Mouse (Mus musculus) adrenal gland, postnatal 4 days (tissue): ENCODE data around the gene Pde11a. TPM values are rescaled to one million over a fixed set of nuclear protein-coding genes. Genes with fewer than 3 reads are reported as not detected.

Experiments used
- DNase-seq, 2 experiments: peaks; one replicate each; pipeline ENCODE4 v3.0.0; 2021 to 2022; ENCODE audit warnings: low spot score in 2 of 2, mixed read lengths in 2 of 2
- total RNA-seq, 2 experiments: library from RNA; stranded (reverse); gene quantifications; 2 replicates each; pipeline ENCODE4 v1.2.3; 2021

Gene Pde11a
- total RNA-seq, 2 experiments from 2014 or later, result 0.76 to 1.3 TPM

DNA sequence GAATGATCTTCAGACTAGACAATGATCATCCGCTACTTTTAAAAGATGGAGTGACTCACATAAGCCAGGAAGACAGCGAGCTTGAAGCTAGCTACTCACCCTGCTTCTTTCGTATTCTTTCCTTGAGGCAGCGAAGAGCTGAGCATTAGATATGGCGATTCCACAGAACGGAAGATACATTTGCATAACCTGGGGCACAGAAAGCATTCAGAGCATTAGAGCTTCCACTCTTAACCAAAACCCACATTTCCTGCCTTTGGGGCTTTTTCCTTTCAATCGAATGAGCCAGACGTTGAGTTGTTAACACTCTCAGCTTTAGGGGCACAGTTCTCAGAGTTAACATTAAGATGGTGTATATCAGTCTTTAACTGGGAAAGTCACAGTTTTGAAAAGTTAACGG, 123.4 kb downstream of the Pde11a start:
- DNase-seq, result no peak

DNA sequence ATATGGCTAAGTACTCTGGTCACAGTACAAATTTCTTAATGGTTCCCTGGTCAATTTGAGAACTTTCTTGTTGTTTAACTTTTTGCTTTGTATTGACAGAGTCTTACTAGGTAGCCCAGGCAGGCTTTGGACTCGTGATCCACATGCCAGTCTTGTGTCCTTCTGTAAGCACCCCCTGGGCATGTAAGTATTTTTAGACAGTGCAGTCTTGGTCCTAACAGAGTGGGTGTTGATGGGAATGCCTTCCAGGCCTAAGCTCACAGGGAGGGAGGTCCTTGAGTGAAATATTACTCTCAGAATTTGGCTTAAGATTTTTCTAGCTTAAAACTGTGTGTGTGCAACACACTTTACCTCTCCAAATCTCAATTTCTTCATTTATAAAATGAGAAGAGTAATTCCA, 153.4 kb downstream of the Pde11a start:
- DNase-seq, result no peak

DNA sequence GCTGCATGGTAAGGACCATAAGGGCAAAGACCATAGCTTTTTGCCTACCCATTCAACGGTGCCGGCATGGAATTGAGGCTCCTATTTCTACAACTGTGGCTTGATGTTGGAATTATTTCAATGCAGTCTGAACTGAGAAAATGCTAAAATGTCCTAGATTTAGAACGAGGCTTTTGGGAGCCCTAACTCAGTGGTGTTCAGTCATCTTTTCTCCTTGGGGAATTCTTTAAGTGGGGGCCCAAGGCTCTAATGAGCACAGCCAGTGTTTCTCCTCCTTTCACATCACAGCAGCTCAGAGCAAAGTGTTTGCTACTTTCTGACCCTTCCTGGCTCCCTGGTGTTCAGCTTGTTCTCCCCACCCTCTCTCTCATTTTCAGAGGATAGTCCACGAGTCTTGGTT, 175.8 kb downstream of the Pde11a start:
- no peak for DNase-seq

DNA sequence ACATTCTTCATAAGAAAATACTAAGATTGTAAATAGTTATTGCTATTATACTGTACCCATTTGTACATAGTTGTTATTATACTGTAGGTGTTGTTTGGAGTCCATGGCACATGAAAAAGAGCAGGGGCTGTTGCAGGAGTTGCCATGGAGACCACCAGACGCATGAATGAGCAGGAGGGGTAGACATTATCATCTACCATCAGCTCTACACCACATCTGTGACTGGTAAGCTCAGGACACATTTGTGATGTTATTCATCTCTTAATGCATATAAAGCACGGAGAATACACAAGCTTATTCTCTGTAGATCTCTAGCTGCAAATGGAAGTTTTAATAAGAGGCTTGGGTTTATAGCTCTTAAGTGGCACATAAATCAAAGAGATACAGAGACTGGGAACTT, 179.6 kb downstream of the Pde11a start:
- DNase-seq, result no peak

DNA sequence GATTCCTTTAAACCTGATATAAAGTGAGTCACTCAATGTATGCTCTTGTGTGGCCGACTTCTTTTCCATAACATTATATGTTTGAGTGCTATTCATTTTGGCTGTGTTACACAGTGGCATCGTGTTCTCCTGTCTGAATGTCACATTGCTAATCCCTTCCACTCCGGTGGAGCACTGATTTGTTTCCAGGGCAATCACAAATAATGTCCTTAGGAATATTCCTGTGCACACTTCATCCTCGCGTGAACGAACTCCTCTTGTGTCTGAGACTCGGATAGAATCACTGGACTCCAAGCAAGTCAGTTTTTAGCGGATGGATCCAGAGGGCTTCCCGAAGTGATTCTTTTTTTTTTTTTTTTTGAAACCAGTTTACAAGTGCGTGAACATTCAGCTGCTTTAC, 197.4 kb downstream of the Pde11a start:
- no peak for DNase-seq

DNA sequence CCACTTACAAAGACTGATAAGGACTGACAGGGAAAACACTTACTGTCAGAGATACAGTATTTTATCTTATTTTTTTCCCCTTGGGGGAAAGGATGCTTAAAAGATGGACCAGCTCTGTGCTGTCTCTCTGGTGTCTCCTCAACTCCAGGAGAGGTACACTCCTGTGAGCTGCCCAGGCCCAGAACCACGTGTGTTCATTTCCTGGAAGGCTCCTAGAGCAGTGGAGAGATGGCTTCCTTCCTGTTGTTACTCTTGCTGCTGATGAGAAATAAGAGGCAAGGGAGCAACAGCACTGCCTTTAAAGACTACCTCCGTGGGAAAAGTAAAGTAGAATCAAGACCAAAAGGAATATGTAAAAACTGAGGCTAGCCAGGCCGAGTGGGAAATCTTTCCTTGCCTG, 205.6 kb downstream of the Pde11a start:
- DNase-seq, result no peak

DNA sequence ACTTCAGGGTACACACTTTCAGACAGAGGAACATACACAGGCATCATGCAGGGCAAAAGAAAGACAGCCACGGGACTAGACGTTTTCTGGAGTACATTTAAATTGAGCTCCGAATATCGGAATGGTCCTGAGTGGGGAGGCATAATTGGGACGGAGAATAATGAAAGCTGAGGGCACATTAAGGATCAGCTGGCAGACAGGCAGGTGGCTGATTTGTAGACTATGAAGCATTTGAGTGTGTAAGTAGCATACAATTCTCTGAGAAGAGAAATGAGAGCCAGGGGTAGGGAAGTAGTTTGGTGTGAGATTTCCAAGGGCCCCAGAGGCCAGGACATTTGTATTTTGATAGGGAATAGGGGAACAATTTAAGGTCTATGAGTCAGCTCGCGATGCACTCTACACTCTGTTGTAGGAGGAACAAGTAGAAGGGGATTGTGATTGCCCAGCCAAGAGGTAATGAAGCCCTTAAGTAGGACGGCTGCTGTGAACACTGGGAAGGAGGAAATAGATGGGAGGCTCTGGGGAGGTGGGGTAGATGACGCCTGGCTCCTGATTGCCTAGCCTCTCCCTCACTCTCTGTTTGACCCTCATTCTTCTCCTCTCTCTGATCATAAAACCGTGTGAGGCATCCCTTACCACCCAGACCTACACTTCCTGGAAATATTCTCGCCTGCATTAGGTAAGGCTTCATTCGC, 208.5 kb downstream of the Pde11a start:
- DNase-seq, result no peak

DNA sequence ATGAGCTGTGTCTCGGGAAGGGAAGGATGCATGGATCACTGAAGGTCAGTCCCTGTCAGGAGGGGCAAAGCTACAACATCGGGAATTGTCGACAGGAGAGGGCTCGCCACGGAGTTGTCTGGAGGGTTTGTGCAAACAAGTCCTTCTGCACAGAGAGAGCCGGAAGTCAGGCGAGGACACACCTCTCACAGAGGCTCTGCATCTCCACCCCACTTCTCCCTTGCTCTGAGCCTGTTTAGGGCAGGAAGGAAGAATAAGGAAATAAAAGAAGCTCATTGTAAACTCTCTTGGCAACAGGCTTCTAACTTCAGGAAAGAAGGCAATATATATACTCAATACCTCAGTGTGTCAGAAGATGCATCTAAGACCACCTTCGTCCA, 209.5 kb downstream of the Pde11a start:
- DNase-seq, result no peak

DNA sequence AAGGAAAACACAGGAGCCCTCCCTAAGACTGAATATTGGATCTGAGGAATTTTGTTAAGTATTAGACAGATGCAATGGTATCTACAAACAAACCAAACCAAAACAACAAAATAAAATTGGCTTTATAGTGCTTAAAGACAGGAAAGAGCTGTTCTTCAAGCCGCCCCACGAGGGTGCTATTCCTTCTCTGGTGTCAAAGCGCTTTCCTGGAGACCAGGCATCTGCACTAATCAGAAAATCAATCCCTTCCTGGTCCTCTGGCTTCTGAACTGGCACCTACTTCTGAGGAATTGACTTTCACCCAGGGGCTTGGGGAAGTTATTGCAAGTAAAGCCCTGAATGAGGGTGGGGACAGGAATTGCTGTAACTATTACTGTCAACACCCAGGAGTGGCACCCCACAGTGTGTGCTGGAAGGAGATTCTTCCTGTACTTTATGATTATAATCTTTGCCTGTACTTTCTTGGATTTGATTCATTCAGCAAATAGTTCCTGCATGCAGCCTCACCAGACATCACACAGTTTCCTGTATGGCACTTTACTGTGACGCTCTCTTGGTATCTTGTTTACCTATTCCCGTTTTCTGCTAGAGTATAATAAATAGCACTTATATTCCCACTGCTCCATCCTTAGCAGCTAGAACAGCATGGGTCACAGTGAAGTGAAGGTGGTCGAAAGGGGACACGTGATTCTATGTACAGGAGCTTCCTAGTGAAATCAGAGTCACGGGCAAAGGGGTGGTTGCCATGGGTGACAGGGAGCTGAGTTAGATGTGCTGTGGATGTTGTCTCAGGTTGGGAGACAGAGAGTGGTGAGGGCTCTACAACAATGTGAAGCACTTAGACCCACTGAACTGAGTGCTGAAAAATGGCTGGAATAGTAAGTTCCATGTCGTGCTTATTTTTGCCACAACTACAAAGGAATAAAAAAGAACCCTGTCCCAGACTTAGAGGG, 210.2 kb downstream of the Pde11a start:
- DNase-seq, result no peak

DNA sequence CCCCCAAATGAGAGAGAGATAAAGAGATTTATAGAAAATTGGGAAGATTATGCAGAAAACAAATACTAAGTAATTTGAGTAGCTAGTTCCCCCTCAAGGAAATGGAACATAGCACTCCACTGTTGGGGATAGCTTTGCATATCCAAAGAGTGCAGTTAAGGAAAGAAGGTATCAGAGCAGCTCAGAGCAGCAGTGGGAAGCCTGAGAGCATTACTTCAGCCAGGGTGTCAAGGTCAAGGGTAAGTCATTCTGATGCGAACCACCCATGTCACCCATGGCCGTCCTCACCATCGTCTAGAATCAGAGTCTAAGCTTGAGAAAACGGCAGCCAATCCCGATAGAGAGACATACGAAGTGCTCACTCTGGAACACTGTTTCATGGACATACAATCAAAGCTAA, 211.9 kb downstream of the Pde11a start:
- no peak for DNase-seq

DNA sequence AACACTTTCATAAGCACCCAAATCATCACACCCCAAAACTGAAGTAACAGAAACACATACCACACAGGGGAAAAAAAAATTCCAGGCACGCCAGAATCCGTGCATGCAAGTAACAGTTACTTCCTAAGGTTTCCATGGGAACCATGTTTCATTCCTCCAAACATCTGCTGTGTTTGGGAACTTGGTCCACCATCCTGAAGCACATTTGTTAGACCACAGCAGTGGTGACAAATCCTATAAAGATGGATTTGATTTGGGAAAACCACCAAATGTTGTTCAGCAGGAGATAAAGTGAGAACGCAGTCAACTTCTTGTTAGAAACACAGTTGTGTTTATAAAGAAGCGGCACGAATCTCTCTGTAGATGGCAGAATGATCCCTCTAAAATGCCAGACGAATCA, 213.8 kb downstream of the Pde11a start:
- no peak for DNase-seq

DNA sequence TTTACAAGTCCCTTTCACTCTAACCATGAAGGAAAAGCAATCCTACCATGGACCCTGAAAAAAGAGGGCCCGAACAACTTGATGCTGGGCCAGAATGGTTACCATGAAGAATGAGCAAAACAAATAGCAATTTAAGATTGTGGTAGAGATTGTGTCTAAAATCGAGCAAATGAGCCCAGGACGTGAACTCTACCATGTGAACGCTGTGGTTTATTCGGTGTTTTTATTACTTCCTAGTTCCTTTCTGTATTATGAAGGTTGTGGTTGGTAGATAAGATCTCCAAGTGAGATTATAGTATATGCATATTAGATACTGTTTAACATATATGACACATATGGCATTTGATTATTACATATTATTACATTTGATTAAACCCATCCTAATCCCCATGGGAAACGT, 216.4 kb downstream of the Pde11a start:
- DNase-seq, result no peak

DNA sequence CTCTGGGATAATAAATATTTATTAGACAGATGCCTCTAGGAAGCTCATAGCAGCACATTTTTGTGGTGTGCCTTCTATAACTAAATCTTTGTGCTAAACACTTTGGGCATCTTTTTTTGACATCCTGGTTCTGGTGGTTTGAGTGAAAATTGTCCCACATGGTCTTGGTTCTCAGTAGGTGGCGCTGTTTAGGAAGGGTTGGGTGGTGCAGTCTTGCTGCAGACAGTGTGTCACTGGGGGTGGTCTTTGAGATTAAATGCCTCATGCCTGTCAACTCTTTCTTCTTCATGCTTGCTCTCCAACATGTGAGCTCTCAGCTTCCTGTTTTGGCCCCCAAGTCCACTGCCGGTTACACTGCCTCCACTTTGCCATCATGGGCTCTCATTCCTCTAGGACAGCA, 218.7 kb downstream of the Pde11a start:
- no peak for DNase-seq

DNA sequence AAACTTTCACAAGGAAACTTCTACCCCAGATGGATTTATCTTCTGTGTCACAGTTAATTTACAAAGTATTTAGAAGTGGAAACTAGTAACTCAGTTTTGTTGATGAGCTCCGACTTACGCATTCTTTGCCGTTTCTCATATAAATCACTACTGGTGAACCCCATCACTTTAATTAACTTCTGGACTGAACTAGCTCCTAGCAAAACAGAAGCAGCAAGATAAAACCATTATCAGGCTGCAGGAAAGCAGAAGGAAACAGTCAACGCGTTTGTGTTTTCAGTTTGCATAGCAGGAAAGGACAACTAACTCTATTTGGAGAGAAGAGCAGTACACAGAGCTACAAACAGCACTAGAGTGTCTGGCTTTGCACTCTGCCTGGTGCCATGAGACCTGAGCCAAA, 220.1 kb downstream of the Pde11a start:
- DNase-seq, result no peak

DNA sequence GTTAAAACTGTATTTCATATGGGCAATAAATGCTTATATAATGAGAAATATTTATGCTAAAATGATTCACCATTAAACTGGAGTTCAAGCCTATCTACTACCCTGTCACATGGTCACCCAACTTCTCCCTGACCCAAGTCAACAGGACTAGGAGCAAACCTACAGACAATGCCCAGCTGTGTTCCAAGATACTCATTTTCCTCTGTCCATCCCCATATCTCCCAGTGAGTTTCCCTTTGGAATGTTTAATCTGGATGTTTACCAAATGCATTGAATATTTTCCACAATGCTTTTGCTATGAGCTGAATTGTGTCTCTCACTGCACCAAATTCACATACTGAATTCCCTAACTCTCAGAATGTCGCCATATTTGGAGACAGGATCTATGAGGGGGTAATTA, 221.4 kb downstream of the Pde11a start:
- DNase-seq, result no peak

DNA sequence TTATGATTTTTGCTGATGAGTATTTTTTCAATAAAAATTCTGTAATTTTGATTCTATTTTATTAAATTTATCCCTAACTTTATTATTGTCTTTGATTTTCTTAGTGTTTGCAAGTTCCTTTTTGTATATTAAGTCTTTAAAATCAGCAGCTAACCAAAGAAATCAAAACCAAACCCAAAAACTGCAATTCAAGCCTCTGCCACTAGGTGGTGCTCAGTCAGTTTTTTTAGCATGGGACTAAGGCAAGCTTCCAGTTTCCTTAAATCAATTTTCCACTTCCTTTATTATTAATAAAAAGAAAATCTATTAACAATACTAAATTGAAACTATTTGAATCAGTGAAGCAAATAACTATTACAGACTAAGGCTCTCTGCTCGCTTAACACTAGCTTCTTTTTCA, 222.9 kb downstream of the Pde11a start:
- DNase-seq, result no peak

DNA sequence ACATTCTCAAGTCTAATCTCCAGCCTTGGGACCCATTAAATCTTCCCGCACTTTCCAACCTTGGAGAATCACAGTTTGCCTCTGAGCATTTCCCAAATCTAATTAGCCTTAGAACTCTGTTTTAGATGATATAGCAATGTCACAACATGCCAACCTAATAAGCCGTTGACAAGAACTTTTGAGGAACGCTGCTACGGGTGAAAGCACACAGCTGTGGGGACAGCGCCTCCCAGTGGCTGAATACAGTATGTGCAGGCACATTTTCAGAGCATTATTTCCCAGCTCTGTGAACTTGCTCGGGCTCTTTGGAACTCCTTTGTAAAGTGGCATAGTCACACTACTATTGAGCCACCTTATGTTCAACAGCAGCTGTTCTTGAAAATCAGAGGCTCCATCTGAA, 223.8 kb downstream of the Pde11a start:
- no peak for DNase-seq

DNA sequence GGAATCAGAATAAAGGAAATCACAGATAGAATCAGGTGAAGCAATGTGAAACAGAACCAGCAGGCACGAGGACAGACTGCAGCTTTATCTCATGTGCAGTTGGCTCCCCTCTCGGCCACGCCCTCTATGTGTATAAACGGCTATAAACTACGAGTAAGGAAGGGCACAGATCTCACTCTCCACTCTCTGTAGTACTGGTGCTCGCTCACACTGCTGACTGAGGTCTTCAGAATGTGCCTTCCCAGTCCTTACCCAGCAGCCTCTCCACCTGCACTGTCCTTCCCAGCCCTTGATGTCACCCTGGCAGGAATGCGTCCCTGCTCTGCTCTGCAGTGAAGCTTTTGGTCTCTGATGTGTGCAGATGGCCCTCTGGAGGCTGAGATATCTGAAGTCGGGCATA, 228.9 kb downstream of the Pde11a start:
- no peak for DNase-seq

DNA sequence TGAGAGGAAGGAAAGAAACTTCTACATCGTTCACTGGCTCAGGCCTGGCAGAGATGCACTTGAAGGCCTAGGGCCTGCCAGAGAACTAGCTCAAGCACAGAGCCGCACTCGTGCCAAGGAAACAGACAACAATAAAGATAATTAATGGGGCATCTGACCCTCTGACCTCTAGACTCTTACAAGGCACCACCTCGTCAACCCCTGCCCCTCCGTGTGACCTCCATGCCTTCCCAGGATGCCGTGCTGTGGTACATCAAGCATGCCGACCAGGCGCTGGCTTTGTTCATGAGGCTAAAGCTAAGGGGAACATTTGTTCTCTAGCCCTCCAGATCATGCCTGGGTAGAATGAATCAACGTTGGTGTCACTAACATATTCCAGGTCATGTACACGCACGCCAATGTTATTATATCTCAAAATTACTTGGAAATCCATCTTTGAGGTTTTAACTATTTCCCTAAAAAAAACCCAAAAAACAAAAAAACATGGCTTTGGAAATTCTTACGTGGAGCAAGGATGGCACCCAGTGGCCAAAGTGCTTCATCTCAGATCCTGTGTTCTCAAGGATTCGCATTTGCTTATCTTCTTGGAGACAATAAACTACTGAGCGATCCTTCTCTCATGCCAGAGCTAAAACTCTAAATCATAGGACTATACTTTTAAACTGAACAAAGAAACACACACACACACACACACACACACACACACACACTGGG, 236.5 kb downstream of the Pde11a start:
- DNase-seq, result no peak

DNA sequence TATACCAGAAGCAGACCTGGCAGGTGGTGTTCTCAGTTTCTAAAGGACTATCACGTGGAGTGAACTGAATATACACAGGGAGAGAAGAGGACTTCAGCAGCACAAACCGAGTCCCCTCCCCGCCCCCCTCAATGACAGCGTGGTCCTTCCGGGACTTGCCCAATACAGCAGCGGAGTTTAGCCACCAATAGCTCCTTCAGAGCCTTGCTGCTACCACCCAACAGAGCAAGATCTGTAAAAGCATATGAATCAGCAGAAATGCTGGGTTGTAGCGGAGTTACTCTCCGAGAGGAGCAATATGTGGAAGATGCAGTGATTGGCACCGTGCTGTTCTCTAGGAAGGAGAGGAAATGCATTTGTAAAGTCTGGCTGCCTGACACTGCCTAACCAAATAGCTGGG, 238.0 kb downstream of the Pde11a start:
- DNase-seq, result no peak

DNA sequence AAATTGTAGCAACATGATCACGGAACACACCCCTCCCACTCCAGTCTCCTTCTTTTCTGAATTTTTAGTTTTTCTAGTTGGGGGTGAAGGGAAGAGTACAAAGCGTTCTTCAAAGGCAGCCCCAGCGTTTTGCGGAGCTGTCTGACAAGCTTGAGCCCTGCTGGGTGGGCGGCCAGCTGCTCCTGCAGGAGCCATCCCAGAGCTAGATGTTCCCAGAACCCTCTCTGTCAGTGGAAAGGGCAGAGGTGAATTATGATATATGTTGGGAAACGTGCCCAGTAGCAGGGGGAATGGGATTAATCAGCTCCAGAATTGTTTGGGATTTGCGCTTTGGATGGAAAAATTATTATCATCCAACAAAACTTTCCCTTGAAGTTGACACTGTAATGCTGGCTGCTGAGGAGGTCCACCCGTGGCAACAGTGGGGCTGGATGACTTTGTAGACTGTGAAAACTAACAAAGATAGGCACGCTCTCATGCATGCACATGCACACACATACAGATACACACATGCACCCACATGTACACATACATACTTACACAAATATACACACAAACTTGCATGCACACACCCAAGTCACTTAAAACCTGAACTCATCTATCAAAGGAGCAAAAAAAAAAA, 238.7 kb downstream of the Pde11a start:
- DNase-seq, result no peak

DNA sequence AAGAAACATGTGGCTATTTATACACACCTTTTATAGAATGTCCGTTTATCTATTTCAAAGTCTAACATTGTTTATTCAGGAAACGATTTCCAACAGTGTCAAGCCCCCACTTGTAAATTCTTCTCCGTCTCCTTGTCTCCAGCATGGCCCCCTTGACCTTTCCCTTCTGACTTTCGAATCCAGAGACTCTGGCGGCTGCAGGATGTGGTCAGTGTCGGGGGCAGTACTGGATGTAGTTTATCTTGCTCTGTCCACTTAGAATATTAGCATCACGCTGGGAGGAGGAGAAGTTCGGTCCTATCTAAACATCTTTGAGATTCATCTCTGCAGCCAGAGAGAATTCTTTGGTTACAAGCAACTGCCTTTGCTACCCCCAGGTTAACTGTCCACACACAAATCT, 240.2 kb downstream of the Pde11a start:
- DNase-seq, result no peak
